8 mouse cellular contexts compared by ENCODE assay signal in genomic region chr8:47674777-47675710, GRCm38 (mm10). TPM values are rescaled to one million over a fixed set of nuclear protein-coding genes. Genes with fewer than 3 reads are reported as not detected.
DNase-seq lines count a peak whose midpoint lies in the region; ATAC-seq lines count a peak whose summit lies in the region.

Ing2 (minus strand) TSS chr8:47675556.

- peak; percentile 99 for DNase-seq in adipocyte (ENCODE audit: low spot score)
- peak; percentile 100 for DNase-seq in embryo, embryonic 10 days (ENCODE audit: low spot score)
- DNase-seq in gastrocnemius, postnatal 10 days, result peak; percentile 100
- peak; percentile 100 for DNase-seq in induced T-regulatory cell, adult 2 months (ENCODE audit: low read depth)
- peak; percentile 99 to 100 for DNase-seq in left cerebral cortex, adult 9 months (ENCODE audit: low spot score in 2 of 2)
- DNase-seq in right cerebral cortex, postnatal 14 days, result peak; percentile 100
- peak; percentile 100 for DNase-seq in urinary bladder, postnatal 36 days (ENCODE audit: low spot score in 2 of 2)

- ATAC-seq in megakaryocyte progenitor cell, adult 5-6 weeks (replicated peaks; ENCODE audit: poor library complexity), result peak; percentile 70

RNA-seq across cellular contexts. Expression of gene Ing2, which starts in this region (rescaled TPM):
- 10 to 100 TPM; 28.9 to 31.6 TPM for total RNA-seq in gastrocnemius, postnatal 10 days (2021)
- 63.3 and 69.1 TPM in 2 replicates for total RNA-seq in megakaryocyte progenitor cell, adult 5-6 weeks (2015)
- total RNA-seq in megakaryocyte progenitor cell, adult 5-6 weeks (2017), result 37.1 and 53.2 TPM in 2 replicates

Comparison
In these comparisons a context has a peak if more than half of its experiments do, and no peak if none do; other contexts are left out.
1. Peak in every context shown above with its lines: DNase-seq and ATAC-seq.